9 mouse cellular contexts compared by ENCODE assay signal in the genomic region with DNA sequence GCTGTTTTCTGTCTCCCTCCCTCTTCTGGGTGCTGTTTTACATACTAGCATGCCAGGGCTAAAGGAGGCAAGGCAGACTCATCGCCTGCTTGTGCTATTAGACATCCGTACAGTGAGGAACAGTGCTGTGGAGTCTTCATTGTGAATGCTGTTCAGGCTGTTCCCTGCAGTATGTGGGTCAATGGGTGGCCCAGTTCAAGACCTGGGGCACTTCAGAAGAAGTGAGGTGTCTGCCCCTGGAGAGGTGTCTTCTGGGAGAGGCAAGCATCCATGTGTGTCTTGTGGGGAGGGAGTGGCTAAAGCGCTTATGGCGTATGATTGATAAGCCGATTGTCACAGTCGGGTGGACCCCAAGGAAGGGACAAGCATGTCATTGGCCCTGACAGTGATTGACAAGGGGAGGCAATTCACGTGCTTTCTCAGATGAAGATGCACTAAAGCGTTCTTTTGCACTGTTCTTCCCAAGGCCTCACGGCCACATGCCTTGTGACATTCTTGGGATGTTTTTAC.
DNase-seq lines count a peak whose midpoint lies in the region; ATAC-seq lines count a peak whose summit lies in the region.
"Had no signal": no experiment of that assay in that cellular context is flagged by ENCODE, and none has a peak within 500 bp of the region (broad histone marks: within the 10 kb centered on the region; RNA-seq: fewer than 3 reads in every experiment).

No protein-coding gene starts in this region.

- no peaks in the 10 kb centered on the region for H3K27me3 ChIP-seq in heart, embryonic 15.5 days
- H3K27me3 ChIP-seq in midbrain, embryonic 10.5 days (ENCODE audit: low read depth, poor library complexity, severe bottlenecking): peaks cover 18% of the 10 kb centered on the region; the same call in 1 of the 2 replicates
- no peaks in the 10 kb centered on the region for H3K27me3 ChIP-seq in midbrain, embryonic 14.5 days (ENCODE audit: control insufficient read depth, insufficient read depth, low read length)
- H3K27me3 ChIP-seq in liver, embryonic 12.5 days (replicated peaks): no peaks in the 10 kb centered on the region
- H3K27me3 ChIP-seq in stomach, embryonic 14.5 days (ENCODE audit: control insufficient read depth, insufficient read depth, low read length): no peaks in the 10 kb centered on the region

- H3K9ac ChIP-seq in heart, embryonic 15.5 days: no peak overlapping the region
- no peak overlapping the region for H3K9ac ChIP-seq in midbrain, embryonic 14.5 days (replicated peaks; ENCODE audit: low read length)
- H3K9ac ChIP-seq in liver, embryonic 12.5 days: no peak overlapping the region
- H3K9ac ChIP-seq in stomach, embryonic 14.5 days (replicated peaks; ENCODE audit: low read depth, low read length): no peak overlapping the region

- no peak for ATAC-seq in heart, embryonic 15.5 days (replicated peaks; ENCODE audit: insufficient number of reproducible peaks, insufficient read depth, low FRiP score, low read depth)
- no peak for ATAC-seq in midbrain, embryonic 14.5 days (ENCODE audit: low FRiP score, low TSS enrichment)
- ATAC-seq in liver, embryonic 12.5 days: peak; percentile 65
- ATAC-seq in stomach, embryonic 14.5 days (ENCODE audit: insufficient number of reproducible peaks, insufficient read depth, low FRiP score, low read depth): no peak
- ATAC-seq: inflammation-experienced regulatory T-cells, adult 6 months had no signal

- H3K9me3 ChIP-seq in heart, embryonic 15.5 days (replicated peaks): no peaks in the 10 kb centered on the region
- H3K9me3 ChIP-seq in midbrain, embryonic 10.5 days (replicated peaks): no peaks in the 10 kb centered on the region
- H3K9me3 ChIP-seq in midbrain, embryonic 14.5 days (ENCODE audit: control insufficient read depth, low read length): no peaks in the 10 kb centered on the region
- H3K9me3 ChIP-seq in liver, embryonic 12.5 days (replicated peaks): no peaks in the 10 kb centered on the region
- no peaks in the 10 kb centered on the region for H3K9me3 ChIP-seq in stomach, embryonic 14.5 days (ENCODE audit: control insufficient read depth, low read depth, low read length)

- intact Hi-C loops in heart, postnatal 14 days (cut with DNase I): loop anchor here (5.0 kb wide), 1 partner anchor 62 kb away; no protein-coding TSS in a partner anchor

- DNase-seq in heart, postnatal 14 days: no peak
- DNase-seq in midbrain, embryonic 10.5 days (ENCODE audit: low spot score): peak; percentile 43
- DNase-seq in midbrain, embryonic 14.5 days: no peak
- DNase-seq in thymus, postnatal 10 days (ENCODE audit: low spot score in 2 of 2): no peak
- no peak for DNase-seq in kidney, adult 18-20 months

- peaks cover 84% of the 10 kb centered on the region for H3K4me1 ChIP-seq in heart, embryonic 15.5 days (replicated peaks)
- peaks cover 64% of the 10 kb centered on the region for H3K4me1 ChIP-seq in midbrain, embryonic 10.5 days
- H3K4me1 ChIP-seq in midbrain, embryonic 14.5 days (ENCODE audit: control insufficient read depth, insufficient read depth, low read length): peaks cover 36% of the 10 kb centered on the region
- peaks cover 69% of the 10 kb centered on the region for H3K4me1 ChIP-seq in liver, embryonic 12.5 days
- peaks cover 61% of the 10 kb centered on the region for H3K4me1 ChIP-seq in stomach, embryonic 14.5 days (ENCODE audit: control insufficient read depth, insufficient read depth, low read length)

- no peak overlapping the region for H3K4me3 ChIP-seq in heart, embryonic 15.5 days
- H3K4me3 ChIP-seq in midbrain, embryonic 10.5 days: no peak overlapping the region
- no peak overlapping the region for H3K4me3 ChIP-seq in midbrain, embryonic 14.5 days (replicated peaks; ENCODE audit: low read depth, low read length)
- no peak overlapping the region for H3K4me3 ChIP-seq in liver, embryonic 12.5 days
- no peak overlapping the region for H3K4me3 ChIP-seq in stomach, embryonic 14.5 days (ENCODE audit: low read depth, low read length)

- no peaks in the 10 kb centered on the region for H3K36me3 ChIP-seq in heart, embryonic 15.5 days
- H3K36me3 ChIP-seq in midbrain, embryonic 10.5 days: peaks cover 15% of the 10 kb centered on the region; the same call in 1 of the 2 replicates
- H3K36me3 ChIP-seq in midbrain, embryonic 14.5 days (ENCODE audit: control insufficient read depth, insufficient read depth, low read length): no peaks in the 10 kb centered on the region
- H3K36me3 ChIP-seq in liver, embryonic 12.5 days: no peaks in the 10 kb centered on the region
- H3K36me3 ChIP-seq in stomach, embryonic 14.5 days (ENCODE audit: control insufficient read depth, insufficient read depth, low read length): no peaks in the 10 kb centered on the region

- H3K4me2 ChIP-seq in heart, embryonic 15.5 days: peak overlapping the region; percentile 48; the same call in 1 of the 2 replicates
- H3K4me2 ChIP-seq in midbrain, embryonic 14.5 days (ENCODE audit: low read length): no peak overlapping the region
- H3K4me2 ChIP-seq in liver, embryonic 12.5 days: no peak overlapping the region
- H3K4me2 ChIP-seq in stomach, embryonic 14.5 days (replicated peaks; ENCODE audit: low read depth, low read length): no peak overlapping the region

- H3K27ac ChIP-seq in heart, embryonic 15.5 days: peak overlapping the region; percentile 68
- H3K27ac ChIP-seq in midbrain, embryonic 10.5 days (replicated peaks): no peak overlapping the region
- no peak overlapping the region for H3K27ac ChIP-seq in midbrain, embryonic 14.5 days (replicated peaks; ENCODE audit: low read depth, low read length)
- no peak overlapping the region for H3K27ac ChIP-seq in liver, embryonic 12.5 days
- peak overlapping the region; percentile 41 for H3K27ac ChIP-seq in stomach, embryonic 14.5 days (ENCODE audit: low read length)

- 63% methylated on average over 9 of the region's 9 CpGs for WGBS in heart, embryonic 15.5 days
- 55% methylated on average over 9 of the region's 9 CpGs for WGBS in midbrain, embryonic 10.5 days
- WGBS in midbrain, embryonic 14.5 days: 13% methylated on average over 9 of the region's 9 CpGs
- WGBS in liver, embryonic 12.5 days (ENCODE audit: insufficient replicate concordance): 56% methylated on average over 9 of the region's 9 CpGs
- WGBS in stomach, embryonic 14.5 days: 60% methylated on average over 9 of the region's 9 CpGs

Comparison
In these comparisons a context has a peak if more than half of its experiments do, and no peak if none do; other contexts are left out.
1. H3K27ac ChIP-seq: peak in heart, embryonic 15.5 days (single experiment) and stomach, embryonic 14.5 days (single experiment); none in midbrain, embryonic 10.5 days (single experiment), midbrain, embryonic 14.5 days (single experiment) and liver, embryonic 12.5 days (single experiment).